Mouse (Mus musculus) midbrain, embryonic 16.5 days (tissue): Measurements from ENCODE around the gene Csrnp3. TPM values are rescaled to one million over a fixed set of nuclear protein-coding genes. Genes with fewer than 3 reads are reported as not detected.

Experiments used
- ATAC-seq: fragments of 200-750 bp; cut with Nextera tagmentation; 2 replicates; pipeline ENCODE4 v1.8.0; 2017; ENCODE audit warnings: moderate TSS enrichment
- H3K27ac ChIP-seq: fragments of 300-500 bp; sonication (generic); 2 replicates; pipeline ENCODE4 v1.5.1; 2014; ENCODE audit warnings: mild to moderate bottlenecking, low read length, mixed read lengths
- H3K27me3 ChIP-seq: fragments of 300-500 bp; sonication (generic); 2 replicates; pipeline ENCODE4 v1.6.1; 2014; ENCODE audit warnings: low read depth, low read length, mixed read lengths; ENCODE audit not compliant: control insufficient read depth, insufficient read depth
- H3K36me3 ChIP-seq: fragments of 300-500 bp; sonication (generic); 2 replicates; pipeline ENCODE4 v1.6.1; 2014; ENCODE audit warnings: mild to moderate bottlenecking, low read length, moderate library complexity, mixed read lengths; ENCODE audit not compliant: control insufficient read depth, insufficient read depth
- H3K4me1 ChIP-seq: fragments of 300-500 bp; sonication (generic); 2 replicates; pipeline ENCODE4 v1.6.1; 2014; ENCODE audit warnings: mild to moderate bottlenecking, low read length, mixed read lengths; ENCODE audit not compliant: control insufficient read depth, insufficient read depth
- H3K4me2 ChIP-seq: fragments of 300-500 bp; sonication (generic); 2 replicates; pipeline ENCODE4 v1.6.1; 2014; ENCODE audit warnings: mild to moderate bottlenecking, low read length, mixed read lengths
- H3K4me3 ChIP-seq: fragments of 300-500 bp; sonication (generic); 2 replicates; pipeline ENCODE4 v1.5.1; 2014; ENCODE audit warnings: low read depth, mild to moderate bottlenecking, low read length, moderate library complexity, mixed read lengths
- H3K9ac ChIP-seq: fragments of 300-500 bp; sonication (generic); 2 replicates; pipeline ENCODE4 v1.6.1; 2014; ENCODE audit warnings: low read depth, low read length, mixed read lengths
- H3K9me3 ChIP-seq: fragments of 300-500 bp; sonication (generic); replicated peaks from 2 replicates; pipeline ENCODE4 v1.6.1; 2014; ENCODE audit warnings: mild to moderate bottlenecking, low read length, mixed read lengths; ENCODE audit not compliant: control insufficient read depth, poor library complexity, severe bottlenecking
- WGBS: fragments of 180-500 bp; shearing (Covaris S2); extraction: QIAGEN DNeasy Blood & Tissue Kit; methylation state at CpG from one replicate; pipeline ENCODE4 v1.1.7; 2014; 5-methylcytosine and 5-hydroxymethylcytosine counted together
- polyA plus RNA-seq: library from polyadenylated mRNA; unstranded; fragments of >200 nt; fragmentation: Nextera tagmentation; extraction: Ambion mirVana; gene quantifications from 2 replicates; pipeline ENCODE4 v1.2.1, GENCODE M21; 2015

Csrnp3 gene
- polyA plus RNA-seq, 1 experiment from 2014 or later, result 56.0 TPM

DNA sequence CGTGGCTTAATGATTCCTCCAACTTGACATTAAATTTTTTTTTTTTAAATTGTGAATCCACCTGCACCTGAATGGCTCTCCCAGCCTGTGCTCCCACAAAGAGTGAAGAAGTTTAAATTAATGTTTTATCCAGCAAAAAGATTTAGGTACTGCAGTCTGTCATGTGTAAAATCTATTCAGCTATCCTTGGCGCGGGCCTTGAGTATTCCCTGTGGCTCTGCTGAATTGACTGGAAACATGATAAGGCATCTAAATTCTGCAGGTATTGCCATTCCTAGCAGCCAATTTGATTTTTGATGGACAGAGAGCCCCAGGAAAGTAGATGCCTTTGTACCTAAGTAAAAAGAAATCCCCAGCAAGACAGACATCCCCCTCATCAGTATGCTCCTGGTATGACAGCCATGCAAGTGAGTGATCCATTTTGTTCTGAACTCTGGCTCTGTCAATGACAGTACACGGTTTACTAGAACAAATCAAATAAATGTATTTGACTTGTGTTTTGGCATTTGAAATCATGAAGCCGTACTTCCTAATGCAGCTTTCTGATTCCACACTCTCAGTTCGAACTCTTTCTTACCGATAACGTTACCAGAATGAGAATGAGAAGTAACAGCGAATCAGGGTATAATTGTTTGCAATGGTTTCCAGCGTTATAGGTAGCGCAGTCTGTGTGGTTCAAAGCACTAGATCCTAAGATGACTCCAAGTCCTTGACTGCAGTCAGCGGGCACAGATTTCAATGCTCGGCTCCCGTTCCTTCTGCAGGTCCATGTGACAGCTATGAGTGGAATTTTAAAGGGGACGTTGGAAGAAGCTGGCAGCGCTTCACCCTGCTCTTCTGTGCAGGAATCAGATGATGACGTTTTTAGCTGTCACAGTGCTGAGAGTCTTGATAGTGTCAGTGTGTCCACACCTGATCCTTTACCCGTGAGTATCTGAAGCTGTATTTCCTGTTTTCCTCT, 14.5 kb downstream of the Csrnp3 start:
- Histone ChIP-seq H3K36me3 (peaks cover 2% of the 10 kb centered on the region; the same call in 1 of the 2 replicates), H3K27ac (peak overlapping the region; percentile 64), H3K27me3 (no peaks in the 10 kb centered on the region), H3K4me1 (peaks cover 14% of the 10 kb centered on the region), H3K4me2 (peak overlapping the region; percentile 36), H3K4me3 (0 out of 2 replicates have a peak overlapping the region, but pooled peaks have one; percentile 3), H3K9ac (no peak overlapping the region), H3K9me3 (no peaks in the 10 kb centered on the region)
- ATAC-seq, result peak; percentile 81
- WGBS, result 61% methylated on average over 18 of the region's 18 CpGs

- H3K36me3 ChIP-seq, result peaks cover 2% of the 10 kb centered on the region; the same call in 1 of the 2 replicates
- H3K9me3 ChIP-seq, result no peaks in the 10 kb centered on the region
- no peak overlapping the region for H3K9ac ChIP-seq
- no peak for ATAC-seq
- H3K4me1 ChIP-seq, result peaks cover 6% of the 10 kb centered on the region
- no peak overlapping the region for H3K4me3 ChIP-seq
- no peak overlapping the region for H3K27ac ChIP-seq
- WGBS, result 78% methylated on average over 12 of the region's 12 CpGs
- H3K4me2 ChIP-seq, result no peak overlapping the region
- H3K27me3 ChIP-seq, result no peaks in the 10 kb centered on the region
These were observed 19.3 kb downstream of the Csrnp3 start for GRCm38 (mm10) chr2:65864778-65865339.

DNA sequence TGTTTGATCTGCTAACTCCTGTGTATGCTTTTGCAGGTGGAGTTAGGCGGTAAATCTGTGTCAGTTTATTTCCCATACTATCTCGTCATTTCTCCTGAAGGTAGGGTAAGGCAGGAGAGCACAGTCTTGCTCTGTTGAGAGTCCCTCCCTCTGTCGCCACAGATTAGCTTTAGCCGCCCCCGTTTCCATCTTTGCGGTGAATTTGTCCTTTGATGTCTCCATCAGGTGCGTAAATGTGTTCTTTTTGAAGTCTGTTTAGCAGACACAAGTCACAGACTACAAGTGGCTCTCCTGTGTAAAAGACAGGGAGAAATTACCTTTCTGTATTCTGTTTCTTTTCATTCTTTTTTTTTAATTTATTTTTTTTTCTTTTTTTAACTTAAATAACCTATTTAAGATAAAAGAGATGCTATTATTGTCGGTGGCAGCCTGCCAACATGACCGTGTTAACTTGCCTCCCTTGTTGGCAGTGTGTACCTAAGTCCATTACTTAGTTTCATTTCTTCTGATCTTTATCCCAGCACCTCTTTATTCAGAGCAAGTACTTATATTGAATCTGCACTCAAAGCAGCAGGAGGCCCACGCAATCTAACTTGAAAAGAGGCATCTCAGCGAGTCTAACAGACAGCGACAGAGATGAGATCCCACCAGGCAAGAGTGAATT, 25.5 kb downstream of the Csrnp3 start:
- Histone ChIP-seq H3K36me3 (peaks cover 2% of the 10 kb centered on the region; the same call in 1 of the 2 replicates), H3K9ac (no peak overlapping the region), H3K4me1 (peaks cover 6% of the 10 kb centered on the region), H3K27me3 (no peaks in the 10 kb centered on the region), H3K9me3 (no peaks in the 10 kb centered on the region), H3K4me2 (no peak overlapping the region), H3K4me3 (no peak overlapping the region), H3K27ac (no peak overlapping the region)
- 42% methylated on average over 12 of the region's 12 CpGs for WGBS
- ATAC-seq, result 0 out of 2 replicates have a peak, but pooled peaks have one; percentile 40

DNA sequence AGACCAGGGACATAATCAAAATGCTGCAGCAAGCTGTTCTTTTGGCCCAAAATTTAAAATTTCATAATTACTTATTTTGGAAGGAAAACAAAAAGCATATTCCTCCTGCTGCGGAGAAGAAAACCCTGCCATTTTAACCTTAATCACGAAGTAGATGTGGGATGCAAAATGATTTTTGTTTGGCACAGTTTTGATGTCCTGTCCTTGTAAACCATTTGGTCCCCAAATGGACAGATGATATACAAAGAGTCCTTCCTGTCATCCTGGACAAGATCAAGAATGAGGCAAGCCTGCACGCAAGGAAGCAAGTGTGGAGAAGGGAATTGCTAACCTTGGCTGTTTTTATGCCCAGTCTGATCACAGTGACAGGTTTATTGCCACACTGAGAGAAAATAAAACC, 46.0 kb downstream of the Csrnp3 start:
- H3K27me3 ChIP-seq, result no peaks in the 10 kb centered on the region
- WGBS, result 90% methylated on average over 3 of the region's 3 CpGs
- H3K9me3 ChIP-seq, result no peaks in the 10 kb centered on the region
- ATAC-seq, result no peak
- H3K4me3 ChIP-seq, result no peak overlapping the region
- H3K4me2 ChIP-seq, result no peak overlapping the region
- no peaks in the 10 kb centered on the region for H3K36me3 ChIP-seq
- no peak overlapping the region for H3K27ac ChIP-seq
- H3K9ac ChIP-seq, result no peak overlapping the region
- peaks cover 6% of the 10 kb centered on the region; the same call in 1 of the 2 replicates for H3K4me1 ChIP-seq

DNA sequence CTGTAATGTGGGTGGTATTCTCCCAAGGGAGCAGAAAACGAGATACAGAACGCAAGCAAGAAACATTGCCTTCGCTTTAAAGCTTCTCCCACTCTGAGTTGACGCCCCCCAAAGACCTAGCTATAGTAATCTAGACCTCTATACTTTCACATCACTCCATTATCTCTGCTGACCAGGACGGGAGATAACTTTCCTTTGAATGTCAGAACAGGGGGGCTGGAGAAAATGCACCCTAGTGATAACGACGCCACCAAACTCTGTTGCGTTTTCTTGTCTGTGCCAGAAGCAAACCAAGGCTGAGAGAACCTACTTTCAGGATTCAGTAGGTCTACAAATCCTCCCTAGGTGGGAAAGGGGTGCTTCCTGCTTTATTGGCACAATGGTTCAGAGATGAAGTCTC, 47.7 kb downstream of the Csrnp3 start:
- H3K9me3 ChIP-seq, result no peaks in the 10 kb centered on the region
- H3K4me2 ChIP-seq, result no peak overlapping the region
- WGBS, result 80% methylated on average over 8 of the region's 8 CpGs
- H3K4me1 ChIP-seq, result peaks cover 12% of the 10 kb centered on the region
- ATAC-seq, result no peak
- H3K4me3 ChIP-seq, result no peak overlapping the region
- no peaks in the 10 kb centered on the region for H3K27me3 ChIP-seq
- H3K36me3 ChIP-seq, result no peaks in the 10 kb centered on the region; the same call in 1 of the 2 replicates
- H3K27ac ChIP-seq, result no peak overlapping the region
- H3K9ac ChIP-seq, result no peak overlapping the region

DNA sequence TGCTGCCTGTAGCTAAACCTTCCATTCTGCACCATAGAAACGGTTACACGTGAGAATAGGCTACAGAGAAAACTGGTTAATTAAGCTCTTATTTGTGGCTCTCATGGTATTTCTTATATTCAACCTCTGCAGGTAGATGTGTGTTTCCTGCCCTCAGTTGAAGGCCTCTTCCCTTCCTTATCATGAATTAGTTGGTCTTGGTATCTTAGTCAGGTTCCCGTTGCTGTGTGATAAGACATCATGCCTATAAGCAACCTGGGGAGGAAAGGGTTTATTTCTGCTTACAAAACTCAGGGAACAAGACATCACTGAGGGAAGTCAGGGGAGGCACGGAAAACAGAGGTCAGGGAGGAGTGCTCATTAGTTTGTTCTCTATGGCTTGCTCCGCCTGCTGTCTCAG, 48.7 kb downstream of the Csrnp3 start:
- Histone ChIP-seq H3K4me1 (peaks cover 12% of the 10 kb centered on the region), H3K4me3 (no peak overlapping the region), H3K27me3 (no peaks in the 10 kb centered on the region), H3K27ac (no peak overlapping the region), H3K9ac (no peak overlapping the region), H3K4me2 (no peak overlapping the region), H3K36me3 (no peaks in the 10 kb centered on the region; the same call in 1 of the 2 replicates), H3K9me3 (no peaks in the 10 kb centered on the region)
- no peak for ATAC-seq
- WGBS, result 49% methylated on average over 5 of the region's 5 CpGs

GRCm38 (mm10) chr2:65896542-65896941, 51.0 kb downstream of the Csrnp3 start:
- Histone ChIP-seq H3K4me3 (no peak overlapping the region), H3K4me1 (peaks cover 12% of the 10 kb centered on the region), H3K36me3 (no peaks in the 10 kb centered on the region; the same call in 1 of the 2 replicates), H3K9ac (no peak overlapping the region), H3K9me3 (no peaks in the 10 kb centered on the region), H3K4me2 (peak overlapping the region; percentile 46), H3K27ac (peak overlapping the region; percentile 43), H3K27me3 (no peaks in the 10 kb centered on the region)
- peak; percentile 66 for ATAC-seq
- WGBS, result 19% methylated on average over 5 of the region's 5 CpGs

GRCm38 (mm10) chr2:65897084-65897483, 51.5 kb downstream of the Csrnp3 start:
- Histone ChIP-seq H3K9ac (no peak overlapping the region), H3K27ac (peak overlapping the region; percentile 63), H3K9me3 (no peaks in the 10 kb centered on the region), H3K4me3 (peak overlapping the region; percentile 14; the same call in 1 of the 2 replicates), H3K4me1 (peaks cover 12% of the 10 kb centered on the region), H3K27me3 (no peaks in the 10 kb centered on the region), H3K36me3 (no peaks in the 10 kb centered on the region; the same call in 1 of the 2 replicates), H3K4me2 (peak overlapping the region; percentile 46)
- ATAC-seq, result peak; percentile 30; the same call in 1 of the 2 replicates
- 11% methylated on average over 4 of the region's 4 CpGs for WGBS
